Mouse (Mus musculus): ENCODE results near the gene Dlg4. TPM values are rescaled to one million over a fixed set of nuclear protein-coding genes. Genes with fewer than 3 reads are reported as not detected.
"Not testable (repeated sequence)": the region's sequence is repeated elsewhere in the genome, so short reads cannot be mapped to it uniquely, and the experiment has no call there.

The Dlg4 gene
- polyA plus RNA-seq, 1 experiment from 2014 or later: 19.9 TPM

DNA sequence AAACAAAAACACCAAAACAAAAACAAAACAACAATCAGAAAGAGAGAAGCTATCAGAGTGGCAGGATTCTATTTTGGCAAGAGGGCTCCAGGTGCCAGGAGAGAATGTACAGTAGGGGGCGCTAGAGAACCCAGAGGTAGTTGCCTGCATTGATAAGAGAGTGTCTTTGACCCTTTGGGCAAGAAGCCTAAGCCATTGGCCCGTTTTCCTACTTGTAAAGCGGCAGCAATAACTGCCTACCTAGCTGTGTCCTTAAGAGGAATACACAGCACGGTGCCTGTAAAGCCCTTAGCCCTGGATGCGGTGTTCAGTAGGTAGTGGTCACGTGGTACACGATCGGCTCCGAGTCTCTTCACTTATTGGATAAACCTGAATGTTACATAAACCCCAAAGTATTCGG lies 33.1 kb downstream of the Dlg4 start:
- H3K36me3 ChIP-seq: peaks cover 2% of the 10 kb centered on the region
- no peak for DNase-seq (ENCODE audit: low spot score)
- no peaks in the 10 kb centered on the region for H3K9me3 ChIP-seq
- 66% methylated on average over 10 of the region's 10 CpGs for WGBS
- no peak overlapping the region for H3K27ac ChIP-seq
- H3K27me3 ChIP-seq (ENCODE audit: insufficient read depth, poor library complexity, severe bottlenecking): peaks cover 2% of the 10 kb centered on the region; the same call in 1 of the 2 replicates
- no peak overlapping the region for H3K4me3 ChIP-seq
- H3K4me1 ChIP-seq (replicated peaks): peaks cover 11% of the 10 kb centered on the region

DNA sequence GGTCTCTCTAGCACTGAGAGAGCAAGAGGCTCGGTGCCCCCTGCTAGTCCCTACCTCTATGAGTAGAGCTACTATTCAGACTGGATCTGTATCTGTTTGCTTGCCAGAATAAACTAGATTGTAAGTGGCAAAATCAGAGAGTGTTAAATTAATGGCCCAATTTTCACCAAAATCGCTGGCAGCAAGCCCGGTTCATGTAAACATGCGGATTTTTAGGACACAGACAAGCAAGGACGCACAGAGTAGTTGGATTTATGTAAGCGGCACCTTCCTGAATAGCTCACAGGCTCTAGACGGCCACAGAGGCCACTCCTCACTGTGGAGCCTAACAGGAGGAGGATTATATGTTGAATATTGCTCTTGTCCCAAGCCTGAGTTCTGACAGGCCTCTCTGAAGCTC lies 36.4 kb downstream of the Dlg4 start:
- Histone ChIP-seq H3K9me3 (no peaks in the 10 kb centered on the region), H3K27me3 (ENCODE audit: insufficient read depth, poor library complexity, severe bottlenecking) (peaks cover 7% of the 10 kb centered on the region), H3K27ac (no peak overlapping the region), H3K4me3 (no peak overlapping the region), H3K4me1 (replicated peaks) (peaks cover 22% of the 10 kb centered on the region), H3K36me3 (no peaks in the 10 kb centered on the region)
- 84% methylated on average over 7 of the region's 7 CpGs for WGBS
- no peak for DNase-seq (ENCODE audit: low spot score)

DNA sequence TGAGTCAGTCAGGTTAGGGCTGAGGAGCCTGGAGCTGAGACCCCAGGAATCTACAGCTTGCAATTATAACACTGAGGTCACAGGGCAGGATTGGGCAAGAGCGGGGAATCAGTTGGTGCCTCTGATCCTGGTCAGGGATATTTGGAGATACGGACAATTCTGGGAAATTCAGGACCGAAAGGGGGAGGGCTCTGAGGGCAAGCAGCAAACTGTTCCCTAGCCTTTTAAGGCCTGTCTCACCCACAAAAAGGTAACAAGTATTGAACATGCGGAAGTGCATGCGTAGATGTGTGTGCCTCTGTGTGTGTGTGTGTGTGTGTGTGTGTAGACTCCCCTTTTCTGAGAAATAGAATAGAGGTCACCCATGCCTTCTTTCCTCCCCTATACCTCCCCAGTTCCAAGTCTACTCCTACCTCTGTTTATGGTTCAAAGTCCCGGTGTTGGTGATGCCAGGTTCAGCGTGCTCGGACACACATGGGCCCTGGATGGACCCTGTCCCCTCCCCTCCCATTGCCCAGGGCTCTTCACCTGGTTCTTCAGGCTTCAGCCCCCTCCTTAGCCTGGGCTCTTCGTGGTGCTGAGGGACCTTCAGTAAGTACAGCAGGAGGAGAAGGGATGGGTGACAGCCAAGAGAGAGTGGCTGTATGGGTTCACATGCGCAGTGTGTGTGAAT lies 37.3 kb downstream of the Dlg4 start, which contains the start of gene Asgr1:
TSS of gene Asgr1 (plus strand) at position 188 of the 673 bp plus-strand sequence.
- Histone ChIP-seq H3K4me1 (replicated peaks) (peaks cover 22% of the 10 kb centered on the region), H3K27ac (no peak within 1 kb of the TSS), H3K4me3 (no peak within 1 kb of the TSS), H3K27me3 (ENCODE audit: insufficient read depth, poor library complexity, severe bottlenecking) (peaks cover 7% of the 10 kb centered on the region), H3K9me3 (no peaks in the 10 kb centered on the region), H3K36me3 (no peaks in the 10 kb centered on the region)
- 84% methylated on average over 10 of the region's 10 CpGs for WGBS
- no peak for DNase-seq (ENCODE audit: low spot score)

DNA sequence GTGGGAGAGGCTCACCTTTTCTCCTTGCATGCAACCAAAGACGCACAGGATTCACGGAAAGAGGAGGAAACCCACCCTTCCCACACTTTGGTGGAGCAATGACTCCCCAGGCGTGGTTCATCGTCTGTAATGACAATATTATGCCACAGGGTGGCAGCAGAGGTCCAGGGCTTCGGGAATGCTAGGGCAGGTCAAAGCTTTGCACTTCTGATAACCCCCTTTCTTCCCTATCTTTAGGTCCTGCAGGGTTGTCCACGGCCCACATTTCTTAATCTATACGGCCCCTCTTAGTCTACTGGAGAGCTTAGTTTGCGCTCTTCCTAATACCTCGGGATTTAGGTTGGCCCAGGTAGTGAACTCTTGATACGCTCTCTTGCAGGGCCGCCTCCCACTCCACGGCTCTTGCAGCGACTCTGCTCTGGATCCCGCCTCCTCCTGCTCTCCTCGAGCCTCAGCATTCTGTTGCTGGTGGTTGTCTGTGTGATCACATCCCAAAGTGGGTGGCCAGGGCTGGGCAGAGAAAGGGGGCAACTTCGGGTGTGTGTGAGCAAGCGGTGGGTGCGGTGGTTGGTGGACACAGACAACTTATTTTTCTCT lies 39.0 kb downstream of the Dlg4 start:
- Histone ChIP-seq H3K4me3 (peak overlapping the region; percentile 23; the same call in 1 of the 2 replicates), H3K27me3 (ENCODE audit: insufficient read depth, poor library complexity, severe bottlenecking) (peaks cover 7% of the 10 kb centered on the region), H3K27ac (peak overlapping the region; percentile 50; the same call in 1 of the 2 replicates), H3K36me3 (no peaks in the 10 kb centered on the region), H3K9me3 (no peaks in the 10 kb centered on the region), H3K4me1 (replicated peaks) (peaks cover 22% of the 10 kb centered on the region)
- peak; percentile 82 for DNase-seq (ENCODE audit: low spot score)
- 24% methylated on average over 18 of the region's 18 CpGs for WGBS

DNA sequence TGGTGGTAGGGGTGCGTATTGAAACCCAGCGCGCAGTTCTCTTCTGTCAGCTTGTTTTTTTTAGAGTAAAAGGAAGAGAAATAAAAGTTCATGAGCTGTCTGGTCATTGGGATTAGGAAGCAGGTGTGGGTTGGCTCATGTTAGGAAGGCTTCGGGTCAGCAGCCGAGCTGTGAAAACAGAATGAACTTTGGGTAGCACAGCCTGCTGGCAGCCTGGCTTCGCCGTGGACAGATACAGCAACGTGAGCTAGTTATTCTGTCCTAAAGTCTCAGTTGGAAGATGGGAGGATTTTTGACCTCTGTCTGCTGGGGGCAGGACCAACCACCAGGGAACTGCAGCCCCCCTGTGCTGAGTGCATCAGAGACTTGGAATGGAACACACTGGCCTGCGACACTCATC lies 41.1 kb downstream of the Dlg4 start:
- Histone ChIP-seq H3K27ac (no peak overlapping the region), H3K36me3 (no peaks in the 10 kb centered on the region), H3K4me3 (no peak overlapping the region), H3K9me3 (no peaks in the 10 kb centered on the region), H3K27me3 (ENCODE audit: insufficient read depth, poor library complexity, severe bottlenecking) (peaks cover 7% of the 10 kb centered on the region), H3K4me1 (replicated peaks) (peaks cover 22% of the 10 kb centered on the region)
- 82% methylated on average over 9 of the region's 9 CpGs for WGBS
- no peak for DNase-seq (ENCODE audit: low spot score)

DNA sequence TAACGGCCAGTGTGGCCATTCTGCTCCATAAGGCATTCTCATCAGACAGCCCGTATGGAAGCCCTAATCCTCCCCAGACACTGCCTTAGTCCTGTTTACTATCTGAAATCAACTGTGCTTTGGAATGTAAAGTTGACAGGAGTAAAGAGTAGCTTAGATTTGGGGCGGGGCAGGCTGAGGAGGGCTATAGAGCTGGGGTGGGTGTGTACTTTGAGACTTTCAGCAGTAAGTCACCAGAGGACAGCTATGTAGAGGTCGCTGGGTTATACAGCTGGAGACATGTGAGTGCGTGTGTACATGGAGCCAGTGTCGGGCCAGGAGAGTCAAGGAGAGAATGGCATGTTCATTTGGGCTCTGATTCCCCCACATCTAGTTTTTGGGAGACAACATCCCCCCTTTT lies 43.2 kb downstream of the Dlg4 start:
- peaks cover 4% of the 10 kb centered on the region for H3K27me3 ChIP-seq (ENCODE audit: insufficient read depth, poor library complexity, severe bottlenecking)
- DNase-seq (ENCODE audit: low spot score): no peak
- 73% methylated on average over 6 of the region's 6 CpGs for WGBS
- no peak overlapping the region for H3K27ac ChIP-seq
- no peaks in the 10 kb centered on the region for H3K36me3 ChIP-seq
- H3K4me3 ChIP-seq: no peak overlapping the region
- H3K9me3 ChIP-seq: peaks cover 4% of the 10 kb centered on the region; the same call in 1 of the 2 replicates
- peaks cover 22% of the 10 kb centered on the region for H3K4me1 ChIP-seq (replicated peaks)

DNA sequence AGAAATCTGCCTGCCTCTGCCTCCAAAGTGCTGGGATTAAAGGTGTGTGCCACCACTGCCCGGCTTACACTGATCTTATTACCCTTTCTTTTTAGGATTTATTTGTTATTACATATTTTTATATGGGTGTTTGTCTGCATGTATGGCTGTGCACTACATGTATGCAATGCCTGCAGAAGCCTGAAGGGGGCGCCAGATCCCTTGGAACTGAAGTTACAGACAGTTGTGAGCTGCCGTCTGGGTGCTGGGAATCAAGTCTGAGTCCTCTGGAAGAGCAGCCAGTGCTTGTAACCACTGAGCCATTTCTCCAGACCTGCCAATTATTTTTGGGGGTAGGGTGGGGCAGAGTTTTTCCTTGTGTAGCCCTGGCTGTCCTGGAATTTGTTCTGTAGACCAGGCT lies 46.3 kb downstream of the Dlg4 start:
- H3K4me1 ChIP-seq (replicated peaks): peaks cover 6% of the 10 kb centered on the region; the same call in 1 of the 2 replicates
- H3K9me3 ChIP-seq: peaks cover 4% of the 10 kb centered on the region; the same call in 1 of the 2 replicates
- no peak overlapping the region for H3K4me3 ChIP-seq
- H3K36me3 ChIP-seq: no peaks in the 10 kb centered on the region
- 66% methylated on average over 3 of the region's 3 CpGs for WGBS
- H3K27me3 ChIP-seq (ENCODE audit: insufficient read depth, poor library complexity, severe bottlenecking): no peaks in the 10 kb centered on the region
- H3K27ac ChIP-seq: no peak overlapping the region
- DNase-seq (ENCODE audit: low spot score): no peak

DNA sequence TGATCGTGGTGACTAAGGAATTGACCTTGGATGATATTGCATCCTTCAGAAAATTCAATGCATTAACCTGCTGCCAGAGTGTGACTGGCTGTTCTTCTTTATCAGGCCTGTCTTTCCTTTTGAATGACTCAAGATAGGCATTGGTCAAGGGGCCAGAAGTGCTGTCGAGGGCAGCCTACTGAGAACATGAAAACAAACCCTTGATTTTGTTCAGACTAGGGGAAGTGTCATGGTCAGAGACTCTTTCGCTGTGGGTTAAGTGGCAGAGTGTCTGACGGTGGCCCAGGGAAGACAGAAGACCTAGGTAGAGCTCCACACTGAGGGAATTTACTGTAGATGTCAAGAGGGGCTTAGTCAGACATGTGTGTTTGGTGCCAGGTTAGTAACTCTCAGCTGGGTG lies 50.0 kb downstream of the Dlg4 start:
- DNase-seq (ENCODE audit: low spot score): no peak
- no peaks in the 10 kb centered on the region for H3K36me3 ChIP-seq
- H3K9me3 ChIP-seq: peaks cover 4% of the 10 kb centered on the region; the same call in 1 of the 2 replicates
- WGBS: 84% methylated on average over 4 of the region's 4 CpGs
- no peak overlapping the region for H3K4me3 ChIP-seq
- no peak overlapping the region; the same call in 1 of the 2 replicates for H3K27ac ChIP-seq
- H3K4me1 ChIP-seq (replicated peaks): peaks cover 10% of the 10 kb centered on the region; the same call in 1 of the 2 replicates
- no peaks in the 10 kb centered on the region for H3K27me3 ChIP-seq (ENCODE audit: insufficient read depth, poor library complexity, severe bottlenecking)

DNA sequence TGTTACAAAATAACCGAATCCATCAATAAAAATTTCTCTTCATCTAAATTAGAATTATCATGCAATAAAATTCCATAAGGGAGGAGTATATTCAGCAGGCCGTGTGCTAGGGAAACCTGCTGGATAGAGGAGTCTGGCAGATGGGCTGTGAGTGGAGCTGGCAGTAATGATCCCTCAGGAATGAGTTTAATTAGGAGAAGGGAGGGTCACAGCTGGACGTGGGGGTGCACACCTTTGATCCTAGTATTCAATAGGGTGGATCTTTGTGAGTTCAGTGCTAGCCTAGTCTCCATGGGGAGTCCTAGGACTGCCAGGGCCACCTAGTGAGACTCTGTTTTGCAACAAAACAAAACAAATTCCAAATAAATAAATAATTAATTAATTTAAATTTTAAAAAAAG lies 51.5 kb downstream of the Dlg4 start:
- WGBS: 36% methylated on average over 3 of the region's 3 CpGs

DNA sequence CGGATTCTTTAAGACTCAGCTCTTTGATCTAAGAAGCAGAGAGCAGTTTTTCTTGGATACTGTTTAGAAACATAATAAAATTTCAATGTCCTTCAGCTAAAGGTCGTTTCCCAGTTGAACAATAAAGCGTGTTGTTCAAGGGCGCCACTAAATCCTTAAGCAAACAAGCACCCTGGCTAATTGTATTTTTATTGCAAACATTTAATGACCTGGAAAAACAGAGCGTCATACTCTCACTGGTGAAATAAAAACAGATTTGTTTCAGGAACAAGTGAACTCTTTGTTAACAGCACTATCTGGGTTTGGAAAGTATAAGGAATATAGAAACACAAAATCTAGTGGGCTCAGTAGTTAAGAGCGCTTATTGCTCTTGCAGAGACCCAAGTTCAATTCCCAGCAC lies 53.3 kb downstream of the Dlg4 start:
- no peak for DNase-seq (ENCODE audit: low spot score)
- Histone ChIP-seq H3K9me3 (no peaks in the 10 kb centered on the region), H3K4me3 (no peak overlapping the region), H3K27ac (no peak overlapping the region), H3K4me1 (replicated peaks) (peaks cover 21% of the 10 kb centered on the region; the same call in 1 of the 2 replicates), H3K27me3 (ENCODE audit: insufficient read depth, poor library complexity, severe bottlenecking) (no peaks in the 10 kb centered on the region), H3K36me3 (no peaks in the 10 kb centered on the region)
- WGBS: 76% methylated on average over 6 of the region's 6 CpGs

More for the DNA sequence above, 51.5 kb downstream of the Dlg4 start:
- H3K27me3 ChIP-seq (ENCODE audit: insufficient read depth, poor library complexity, severe bottlenecking): no peaks in the 10 kb centered on the region
- H3K36me3 ChIP-seq: no peaks in the 10 kb centered on the region
- H3K27ac ChIP-seq: no peak overlapping the region
- peaks cover 10% of the 10 kb centered on the region; the same call in 1 of the 2 replicates for H3K4me1 ChIP-seq (replicated peaks)
- no peaks in the 10 kb centered on the region for H3K9me3 ChIP-seq
- DNase-seq (ENCODE audit: low spot score): no peak
- H3K4me3 ChIP-seq: no peak overlapping the region

DNA sequence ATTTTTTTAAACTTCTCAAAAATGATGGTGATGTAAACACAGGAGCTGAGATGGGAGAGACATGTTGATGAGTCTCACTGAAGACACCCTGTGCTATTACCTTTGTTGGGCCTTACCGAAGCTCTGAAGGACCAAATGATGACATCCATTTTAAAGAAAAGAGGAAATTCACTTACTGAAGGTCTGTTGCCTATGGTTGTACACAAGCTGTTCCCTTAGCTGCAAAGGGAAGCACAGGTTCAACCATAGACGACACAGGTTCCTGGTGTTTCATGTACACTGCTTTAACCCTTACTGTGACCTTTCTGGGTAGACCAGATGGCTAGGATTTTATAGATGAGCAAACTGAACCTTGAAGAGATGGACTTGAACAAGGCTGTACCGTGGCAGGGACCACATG lies 53.9 kb downstream of the Dlg4 start:
- DNase-seq (ENCODE audit: low spot score); H3K27ac ChIP-seq; H3K4me3 ChIP-seq; H3K36me3 ChIP-seq; H3K27me3 ChIP-seq (ENCODE audit: insufficient read depth, poor library complexity, severe bottlenecking); H3K9me3 ChIP-seq: not testable (repeated sequence)
- WGBS: 87% methylated on average over 3 of the region's 3 CpGs
- H3K4me1 ChIP-seq (replicated peaks): peaks cover 21% of the 10 kb centered on the region; the same call in 1 of the 2 replicates

DNA sequence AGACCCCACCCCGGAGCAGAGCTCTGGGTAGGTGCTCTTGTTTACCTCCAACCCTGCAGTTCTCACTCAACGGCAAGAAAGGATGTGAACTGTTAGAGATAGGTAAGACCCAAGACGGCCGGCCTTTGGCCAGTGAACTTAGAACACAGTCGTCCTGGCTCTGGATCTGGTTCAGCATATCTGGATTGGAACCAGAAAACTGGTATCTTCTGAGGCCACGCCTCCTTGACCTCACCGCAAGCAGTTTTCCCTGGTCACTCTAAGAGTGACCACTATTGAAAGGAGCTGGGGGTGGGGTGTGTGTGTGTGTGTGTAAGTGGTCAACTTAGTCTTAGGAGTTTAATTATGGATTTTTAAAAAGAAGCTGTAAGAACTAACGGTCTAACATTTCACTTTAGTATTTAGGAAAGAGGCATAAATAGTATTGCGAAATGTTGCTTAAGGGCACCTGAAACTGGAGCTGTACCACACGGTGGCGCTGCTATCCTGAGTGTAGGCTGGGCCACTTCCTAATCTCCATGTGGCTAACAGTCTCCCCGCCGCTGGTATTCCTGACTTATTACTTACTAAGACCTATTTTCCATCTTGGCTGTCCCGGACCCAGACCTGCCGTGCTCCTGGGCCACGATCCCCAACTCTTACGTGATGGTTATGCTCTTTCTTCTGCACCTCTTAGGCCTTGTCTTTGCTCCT lies 57.8 kb downstream of the Dlg4 start:
- Histone ChIP-seq H3K4me1 (replicated peaks) (0 out of 2 replicates have a peak, but pooled peaks cover 11% of the 10 kb centered on the region), H3K27ac (0 out of 2 replicates have a peak overlapping the region, but pooled peaks have one; percentile 53), H3K27me3 (ENCODE audit: insufficient read depth, poor library complexity, severe bottlenecking) (no peaks in the 10 kb centered on the region), H3K4me3 (peak overlapping the region; percentile 28), H3K9me3 (no peaks in the 10 kb centered on the region), H3K36me3 (no peaks in the 10 kb centered on the region)
- DNase-seq (ENCODE audit: low spot score): peak; percentile 75
- WGBS: 37% methylated on average over 17 of the region's 17 CpGs

DNA sequence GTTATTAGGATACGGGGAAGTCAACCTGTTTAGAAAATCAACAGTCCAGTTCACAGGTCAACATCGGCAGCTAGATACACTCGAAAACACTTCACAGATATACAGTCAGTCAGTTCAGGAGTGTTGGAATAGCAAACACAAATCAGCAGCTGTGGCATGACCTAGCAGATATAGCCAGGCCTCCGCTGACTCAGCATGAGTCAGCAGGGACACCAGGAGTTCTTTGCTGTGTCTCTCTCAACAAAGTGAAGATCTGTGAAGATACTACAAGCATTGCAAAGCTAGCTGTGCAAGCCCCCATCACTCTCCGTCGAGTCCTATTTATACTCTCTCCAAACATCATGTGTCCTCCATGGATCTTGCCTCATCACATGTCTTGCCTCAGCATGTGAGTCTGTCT lies 58.8 kb downstream of the Dlg4 start:
- Histone ChIP-seq H3K4me1 (replicated peaks) (0 out of 2 replicates have a peak, but pooled peaks cover 11% of the 10 kb centered on the region), H3K27me3 (ENCODE audit: insufficient read depth, poor library complexity, severe bottlenecking) (no peaks in the 10 kb centered on the region), H3K27ac (no peak overlapping the region), H3K36me3 (no peaks in the 10 kb centered on the region), H3K4me3 (no peak overlapping the region), H3K9me3 (no peaks in the 10 kb centered on the region)
- no peak for DNase-seq (ENCODE audit: low spot score)
- 92% methylated on average over 6 of the region's 6 CpGs for WGBS
